Mouse (Mus musculus) embryonic facial prominence, embryonic 11.5 days (tissue): Measurements from ENCODE around the gene Usp13. TPM values are rescaled to one million over a fixed set of nuclear protein-coding genes. Genes with fewer than 3 reads are reported as not detected.

Experiments
- ATAC-seq: fragments of 200-750 bp; cut with Nextera tagmentation; replicated peaks from 2 replicates; pipeline ENCODE4 v1.8.0; 2017; ENCODE audit warnings: low read depth; ENCODE audit not compliant: insufficient number of reproducible peaks, low FRiP score, low TSS enrichment
- DNase-seq: peaks from one replicate; pipeline ENCODE4 v3.0.0-alpha.2; 2015; ENCODE audit warnings: low spot score
- H3K27ac ChIP-seq: fragments of 300-500 bp; sonication (generic); replicated peaks from 2 replicates; pipeline ENCODE4 v1.5.1; 2014; ENCODE audit warnings: mild to moderate bottlenecking, low read depth, low read length, control low read depth
- H3K27me3 ChIP-seq: fragments of 300-500 bp; sonication (generic); 2 replicates; pipeline ENCODE4 v1.6.1; 2014; ENCODE audit warnings: mild to moderate bottlenecking, low read length, moderate library complexity, mixed read lengths; ENCODE audit not compliant: control insufficient read depth, insufficient read depth
- H3K36me3 ChIP-seq: fragments of 300-500 bp; sonication (generic); replicated peaks from 2 replicates; pipeline ENCODE4 v1.6.1; 2014; ENCODE audit warnings: low read depth, mild to moderate bottlenecking, low read length, moderate library complexity, mixed read lengths; ENCODE audit not compliant: control insufficient read depth, insufficient read depth
- H3K4me1 ChIP-seq: fragments of 300-500 bp; sonication (generic); 2 replicates; pipeline ENCODE4 v1.6.1; 2014; ENCODE audit warnings: low read length, mixed read lengths; ENCODE audit not compliant: control insufficient read depth, insufficient read depth
- H3K4me2 ChIP-seq: fragments of 300-500 bp; sonication (generic); 2 replicates; pipeline ENCODE4 v1.6.1; 2014; ENCODE audit warnings: low read depth, mild to moderate bottlenecking, control low read depth, low read length, moderate library complexity
- H3K4me3 ChIP-seq: fragments of 300-500 bp; sonication (generic); 2 replicates; pipeline ENCODE4 v1.5.1; 2014; ENCODE audit warnings: low read depth, low read length, control low read depth
- H3K9ac ChIP-seq: fragments of 300-500 bp; sonication (generic); replicated peaks from 2 replicates; pipeline ENCODE4 v1.6.1; 2014; ENCODE audit warnings: mild to moderate bottlenecking, control low read depth, low read length
- H3K9me3 ChIP-seq: fragments of 300-500 bp; sonication (generic); replicated peaks from 2 replicates; pipeline ENCODE4 v1.6.1; 2016; ENCODE audit warnings: mild to moderate bottlenecking, low read length, inconsistent platforms, mixed read lengths; ENCODE audit not compliant: control insufficient read depth
- WGBS: fragments of 180-500 bp; shearing (Covaris S2); extraction: QIAGEN DNeasy Blood & Tissue Kit; methylation state at CpG from one replicate; pipeline ENCODE4 v1.1.7; 2014; 5-methylcytosine and 5-hydroxymethylcytosine counted together
- polyA plus RNA-seq: library from polyadenylated mRNA; unstranded; fragments of >200 nt; fragmentation: Nextera tagmentation; extraction: Ambion mirVana; gene quantifications from 2 replicates; pipeline ENCODE4 v1.2.1, GENCODE M21; 2014

The Usp13 gene
- polyA plus RNA-seq, 1 experiment from 2014 or later: 4.6 TPM

DNA sequence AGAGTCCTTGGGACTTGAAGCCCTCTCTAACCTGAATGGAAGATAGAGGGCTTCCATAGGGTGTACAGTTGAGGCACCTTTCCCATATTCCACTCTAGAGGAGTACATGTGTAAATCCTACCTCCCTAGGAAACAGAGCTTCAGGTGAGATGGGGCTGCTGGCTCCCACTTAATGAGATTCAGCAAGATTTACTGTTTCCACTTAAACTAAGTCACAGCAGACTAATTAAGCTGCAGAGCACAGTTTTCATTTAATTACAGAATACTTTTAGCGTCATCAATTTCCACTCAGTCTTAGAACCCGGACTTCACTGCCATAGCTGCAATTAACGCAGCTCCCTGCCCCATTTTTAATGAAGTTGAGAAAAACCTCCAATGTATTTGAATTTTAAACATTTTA is 144.1 kb downstream of the Usp13 start:
- H3K4me2 ChIP-seq: no peak overlapping the region
- H3K4me3 ChIP-seq: no peak overlapping the region
- no peaks in the 10 kb centered on the region for H3K27me3 ChIP-seq
- H3K36me3 ChIP-seq: no peaks in the 10 kb centered on the region
- DNase-seq: no peak
- H3K9me3 ChIP-seq: no peaks in the 10 kb centered on the region
- no peaks in the 10 kb centered on the region for H3K4me1 ChIP-seq
- no peak overlapping the region for H3K27ac ChIP-seq
- WGBS: 83% methylated on average over 3 of the region's 3 CpGs
- no peak overlapping the region for H3K9ac ChIP-seq
- no peak for ATAC-seq

DNA sequence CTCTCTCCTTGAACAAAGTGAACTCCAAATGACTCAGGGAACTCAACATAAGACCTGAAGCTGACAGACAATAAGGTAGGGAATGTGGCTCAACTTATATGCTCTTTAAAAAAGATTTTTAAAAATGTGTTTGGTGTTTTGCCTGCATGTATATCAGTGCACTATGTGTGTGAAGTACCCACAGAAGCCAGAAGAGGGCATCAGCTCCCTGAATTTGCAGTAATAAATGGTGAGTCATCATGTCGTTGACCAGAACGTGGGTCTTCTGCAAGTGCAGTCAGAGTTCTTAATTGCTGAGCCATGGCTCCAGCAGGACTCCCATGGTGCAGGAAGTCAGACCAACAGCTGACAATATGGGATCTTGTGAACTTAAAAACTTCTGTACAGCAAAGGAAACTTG is 148.2 kb downstream of the Usp13 start:
- no peak overlapping the region for H3K4me2 ChIP-seq
- H3K4me1 ChIP-seq: no peaks in the 10 kb centered on the region
- H3K27me3 ChIP-seq: no peaks in the 10 kb centered on the region
- 2% methylated on average over 2 of the region's 2 CpGs for WGBS
- ATAC-seq (no peak), DNase-seq (peak; percentile 54)
- H3K9ac ChIP-seq: no peak overlapping the region
- H3K4me3 ChIP-seq: no peak overlapping the region
- no peaks in the 10 kb centered on the region for H3K36me3 ChIP-seq
- H3K27ac ChIP-seq: no peak overlapping the region
- no peaks in the 10 kb centered on the region for H3K9me3 ChIP-seq

DNA sequence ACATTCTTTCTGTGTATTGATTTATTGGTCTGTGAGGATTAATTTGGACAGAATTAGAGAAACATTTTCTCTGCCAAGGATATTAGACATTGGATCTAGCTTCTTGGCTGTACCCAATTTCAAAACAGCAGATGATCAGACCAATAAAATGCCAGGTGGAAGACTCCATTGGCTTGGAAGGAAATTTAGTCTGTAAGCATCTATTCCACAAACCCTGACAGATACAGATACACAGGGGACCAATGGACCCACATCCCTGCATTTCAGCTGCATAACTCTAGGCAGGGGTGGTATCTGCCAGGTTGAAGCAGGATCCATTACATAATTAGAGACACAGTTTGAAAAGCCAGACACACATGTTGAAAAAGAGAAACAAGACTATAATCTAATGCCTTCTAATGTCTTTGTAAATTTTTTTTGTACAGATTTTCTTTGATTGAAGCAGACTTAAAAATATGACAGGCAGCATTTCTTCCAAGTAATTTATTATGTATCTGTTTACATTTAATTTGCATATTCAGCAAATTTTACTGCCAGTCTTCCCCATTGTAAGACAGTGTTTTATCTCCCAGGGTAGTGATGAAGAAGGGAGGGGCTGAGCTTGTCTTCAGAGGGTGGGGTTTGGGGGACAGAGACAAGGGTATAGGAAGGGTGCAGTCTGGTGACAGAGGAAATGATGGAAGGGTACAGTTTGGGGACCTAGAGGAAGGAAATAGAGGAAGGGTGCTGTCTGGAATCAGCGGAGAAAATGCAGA is 151.5 kb downstream of the Usp13 start:
- Histone ChIP-seq H3K4me1 (no peaks in the 10 kb centered on the region), H3K4me3 (no peak overlapping the region), H3K36me3 (no peaks in the 10 kb centered on the region), H3K4me2 (no peak overlapping the region), H3K27me3 (no peaks in the 10 kb centered on the region), H3K9ac (no peak overlapping the region), H3K27ac (no peak overlapping the region), H3K9me3 (no peaks in the 10 kb centered on the region)
- no peak for DNase-seq
- ATAC-seq: no peak
- WGBS: 76% methylated on average over 1 of the region's 1 CpGs

DNA sequence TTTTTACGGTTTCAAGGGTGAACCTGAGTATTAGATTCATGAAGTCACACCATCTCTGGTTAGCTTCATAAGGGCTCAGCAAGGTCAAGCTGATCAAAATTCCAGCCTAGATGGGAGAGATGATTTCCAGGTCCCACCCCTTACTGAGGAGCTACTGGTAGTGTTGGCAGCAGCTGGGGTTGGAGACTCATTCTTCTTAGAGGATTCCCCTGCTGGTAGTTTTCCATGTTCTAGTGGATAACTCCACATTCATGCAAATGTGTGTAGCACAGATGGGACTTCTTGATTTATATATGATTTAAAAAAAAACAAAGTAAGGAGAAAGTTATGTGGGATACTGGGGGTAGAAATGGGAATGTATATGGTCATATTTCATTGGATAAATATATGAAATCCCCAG is 152.9 kb downstream of the Usp13 start:
- WGBS: 81% methylated on average over 1 of the region's 1 CpGs
- H3K9ac ChIP-seq: no peak overlapping the region
- H3K27ac ChIP-seq: no peak overlapping the region
- no peaks in the 10 kb centered on the region for H3K9me3 ChIP-seq
- H3K4me1 ChIP-seq: no peaks in the 10 kb centered on the region
- H3K27me3 ChIP-seq: no peaks in the 10 kb centered on the region
- H3K4me2 ChIP-seq: no peak overlapping the region
- no peaks in the 10 kb centered on the region for H3K36me3 ChIP-seq
- ATAC-seq: no peak
- no peak for DNase-seq
- H3K4me3 ChIP-seq: no peak overlapping the region

DNA sequence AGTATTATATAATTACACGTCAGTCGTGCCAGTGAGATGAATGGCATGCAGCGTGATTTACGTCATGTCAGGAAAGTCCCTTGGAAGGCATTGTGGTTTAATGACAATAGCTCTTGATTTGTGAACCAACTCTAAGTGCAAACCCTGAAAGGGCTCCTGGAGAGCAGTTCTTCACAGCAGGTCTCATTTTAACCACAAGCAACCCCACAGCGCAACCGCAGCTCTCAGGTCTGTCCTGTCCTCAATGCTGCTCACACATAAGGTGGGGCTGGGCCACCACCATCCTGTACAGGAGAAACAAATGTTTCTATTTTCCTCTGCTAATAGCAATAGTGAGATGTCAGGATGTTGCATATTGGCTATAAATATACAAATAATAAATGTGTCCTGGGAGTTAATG is 161.9 kb downstream of the Usp13 start:
- H3K4me1 ChIP-seq: no peaks in the 10 kb centered on the region
- WGBS: 44% methylated on average over 6 of the region's 6 CpGs
- ATAC-seq: no peak

DNA sequence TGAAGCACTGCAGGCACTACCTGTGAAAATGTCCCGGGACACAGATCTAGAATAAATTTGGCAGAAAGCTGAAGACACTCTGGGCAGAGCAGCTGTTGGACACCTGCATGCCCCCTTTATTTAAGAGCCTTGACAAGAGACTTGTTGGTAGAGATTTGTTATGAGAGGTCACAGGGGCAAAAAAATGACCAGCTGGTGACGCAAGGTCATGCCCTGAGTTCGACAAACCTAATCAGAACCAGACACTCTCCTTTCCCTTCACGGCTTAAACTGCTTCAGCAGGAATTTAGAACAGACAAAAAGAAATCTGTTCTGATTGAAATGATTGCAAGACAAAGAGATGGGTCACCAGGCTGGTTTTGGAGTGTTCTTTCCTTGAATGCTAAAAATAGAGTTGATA is 162.6 kb downstream of the Usp13 start:
- H3K4me1 ChIP-seq: no peaks in the 10 kb centered on the region
- no peak overlapping the region for H3K4me2 ChIP-seq
- H3K9me3 ChIP-seq: no peaks in the 10 kb centered on the region
- H3K9ac ChIP-seq: no peak overlapping the region
- H3K36me3 ChIP-seq: no peaks in the 10 kb centered on the region
- H3K4me3 ChIP-seq: no peak overlapping the region
- no peak overlapping the region for H3K27ac ChIP-seq
- WGBS: 25% methylated on average over 4 of the region's 4 CpGs
- DNase-seq (peak; percentile 4), ATAC-seq (no peak)
- H3K27me3 ChIP-seq: no peaks in the 10 kb centered on the region

More for the DNA sequence above, 161.9 kb downstream of the Usp13 start:
- no peaks in the 10 kb centered on the region for H3K27me3 ChIP-seq
- no peaks in the 10 kb centered on the region for H3K9me3 ChIP-seq
- H3K4me2 ChIP-seq: no peak overlapping the region
- no peak overlapping the region for H3K9ac ChIP-seq
- no peak for DNase-seq
- H3K36me3 ChIP-seq: no peaks in the 10 kb centered on the region
- no peak overlapping the region for H3K4me3 ChIP-seq
- H3K27ac ChIP-seq: no peak overlapping the region

DNA sequence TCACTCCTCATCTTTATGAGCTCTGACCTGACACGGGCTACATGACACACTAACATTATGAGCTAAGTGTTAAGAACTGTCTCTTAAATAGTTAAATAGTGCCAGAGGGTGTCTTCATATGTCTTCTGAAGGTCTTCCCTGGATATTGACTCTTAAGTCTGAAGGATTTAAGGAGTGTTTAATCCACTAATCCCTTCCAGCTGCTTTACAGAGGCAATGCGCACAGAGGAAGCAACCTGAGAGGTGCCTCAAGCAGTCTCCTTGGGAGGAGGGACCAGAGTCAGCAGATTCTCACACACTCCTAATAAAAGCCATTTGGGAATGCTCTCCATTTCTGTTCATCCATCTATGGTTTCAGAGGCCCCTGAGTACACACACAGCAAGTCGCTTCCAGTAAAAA is 167.8 kb downstream of the Usp13 start:
- H3K9ac ChIP-seq: no peak overlapping the region
- no peaks in the 10 kb centered on the region for H3K36me3 ChIP-seq
- H3K4me2 ChIP-seq: no peak overlapping the region
- no peak overlapping the region for H3K4me3 ChIP-seq
- 41% methylated on average over 3 of the region's 3 CpGs for WGBS
- no peaks in the 10 kb centered on the region for H3K4me1 ChIP-seq
- no peak overlapping the region for H3K27ac ChIP-seq
- H3K9me3 ChIP-seq: no peaks in the 10 kb centered on the region
- DNase-seq: peak; percentile 79
- H3K27me3 ChIP-seq: no peaks in the 10 kb centered on the region
- ATAC-seq: no peak
